11 mouse cellular contexts compared by ENCODE assay signal in the genomic region with DNA sequence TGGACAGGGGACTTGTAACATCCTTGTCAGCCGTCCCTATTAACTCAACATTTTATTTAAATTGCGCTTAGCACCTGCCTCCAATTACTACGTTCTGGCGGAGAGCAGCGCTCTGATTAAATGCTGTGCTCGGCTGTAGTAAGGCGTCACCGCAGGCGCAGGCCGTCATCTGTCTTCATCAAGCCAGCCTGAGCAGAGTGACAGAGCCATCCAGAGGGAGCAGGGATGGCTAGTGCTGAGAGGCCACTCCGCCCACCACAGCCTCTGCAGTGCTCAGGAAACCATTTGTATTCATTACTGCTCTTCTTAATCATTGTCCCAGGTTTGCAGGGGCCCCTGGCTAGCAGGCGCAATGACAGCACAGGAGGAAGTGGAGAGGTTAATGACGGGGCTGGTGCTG.
DNase-seq lines count a peak whose midpoint lies in the region; ATAC-seq lines count a peak whose summit lies in the region.
"Had no signal": no experiment of that assay in that cellular context is flagged by ENCODE, and none has a peak within 500 bp of the region (broad histone marks: within the 10 kb centered on the region; RNA-seq: fewer than 3 reads in every experiment).

No protein-coding gene starts in this region.

- H3K4me3 ChIP-seq in hindbrain, embryonic 12.5 days, result no peak overlapping the region
- H3K4me3 ChIP-seq in midbrain, embryonic 16.5 days (ENCODE audit: low read depth, low read length), result no peak overlapping the region
- H3K4me3 ChIP-seq: left cerebral cortex, adult 2 months had no signal

- ATAC-seq in hindbrain, embryonic 12.5 days (ENCODE audit: low FRiP score), result peak; percentile 96
- ATAC-seq in midbrain, embryonic 16.5 days, result peak; percentile 94
- ATAC-seq: lung, postnatal 0 days had no signal

- no peaks in the 10 kb centered on the region for H3K36me3 ChIP-seq in hindbrain, embryonic 12.5 days
- H3K36me3 ChIP-seq in midbrain, embryonic 16.5 days (ENCODE audit: control insufficient read depth, insufficient read depth, low read length), result no peaks in the 10 kb centered on the region

- no peak overlapping the region for H3K9ac ChIP-seq in hindbrain, embryonic 12.5 days
- no peak overlapping the region for H3K9ac ChIP-seq in midbrain, embryonic 16.5 days (ENCODE audit: low read depth, low read length)

- 13% methylated on average over 13 of the region's 13 CpGs for WGBS in hindbrain, embryonic 12.5 days
- WGBS in midbrain, embryonic 16.5 days, result 35% methylated on average over 13 of the region's 13 CpGs

- peaks cover 15% of the 10 kb centered on the region for H3K4me1 ChIP-seq in hindbrain, embryonic 12.5 days
- peaks cover 2% of the 10 kb centered on the region; the same call in 1 of the 2 replicates for H3K4me1 ChIP-seq in midbrain, embryonic 16.5 days (ENCODE audit: control insufficient read depth, insufficient read depth, low read length)

- peak overlapping the region; percentile 49; the same call in 1 of the 2 replicates for H3K27ac ChIP-seq in hindbrain, embryonic 12.5 days
- H3K27ac ChIP-seq in midbrain, embryonic 16.5 days (ENCODE audit: low read length), result peak overlapping the region; percentile 4; the same call in 1 of the 2 replicates
- H3K27ac ChIP-seq: left cerebral cortex, adult 2 months had no signal

- H3K9me3 ChIP-seq in hindbrain, embryonic 12.5 days (replicated peaks), result no peaks in the 10 kb centered on the region
- H3K9me3 ChIP-seq in midbrain, embryonic 16.5 days (replicated peaks; ENCODE audit: control insufficient read depth, low read length, poor library complexity, severe bottlenecking), result no peaks in the 10 kb centered on the region

- no peaks in the 10 kb centered on the region for H3K27me3 ChIP-seq in hindbrain, embryonic 12.5 days
- no peaks in the 10 kb centered on the region for H3K27me3 ChIP-seq in midbrain, embryonic 16.5 days (ENCODE audit: control insufficient read depth, insufficient read depth, low read depth, low read length)

- H3K4me2 ChIP-seq in hindbrain, embryonic 12.5 days (replicated peaks), result peak overlapping the region; percentile 19; the same call in 1 of the 2 replicates
- no peak overlapping the region for H3K4me2 ChIP-seq in midbrain, embryonic 16.5 days (ENCODE audit: low read length)

- intact Hi-C loops in heart, postnatal 10 days (cut with DNase I), result no loop called here

- DNase-seq in heart, adult 11 months, result peak; percentile 88
- no peak for DNase-seq in heart, adult 8-10 months (ENCODE audit: low spot score)
- peak; percentile 81 for DNase-seq in embryo, embryonic 10 days (ENCODE audit: low spot score)
- no peak for DNase-seq in heart, postnatal 10 days
- no peak for DNase-seq in heart, adult 9 months (ENCODE audit: low spot score in 2 of 2)
- DNase-seq in right cerebral cortex, postnatal 4 days, result no peak
- DNase-seq: cerebellum, adult 2 months had no signal

Comparison
In these comparisons a context has a peak if more than half of its experiments do, and no peak if none do; other contexts are left out.
1. DNase-seq: peak in heart, adult 11 months (single experiment) and embryo, embryonic 10 days (single experiment); none in heart, adult 8-10 months (single experiment), heart, postnatal 10 days (0 of 2), heart, adult 9 months (0 of 2) and right cerebral cortex, postnatal 4 days (single experiment).